Mouse (Mus musculus): ENCODE data around the gene Abhd12. TPM values are rescaled to one million over a fixed set of nuclear protein-coding genes. Genes with fewer than 3 reads are reported as not detected.
A peak's percentile ranks its signal among the peaks of the same experiment; 100 is the strongest.
"Not testable (repeated sequence)": the region's sequence is repeated elsewhere in the genome, so short reads cannot be mapped to it uniquely, and the experiment has no call there.

The Abhd12 gene
- polyA plus RNA-seq (2012; ENCODE audit: insufficient read depth, insufficient read length, low replicate concordance, missing spikeins) = not detected in 2 replicates

GRCm38 (mm10) chr2:150904272-150904935 is at the start of gene Abhd12:
Gene Abhd12 (minus strand): TSS chr2:150904741.
- whole genome bisulfite sequencing = under 1% methylated on average over 72 of the region's 72 CpGs
- peak within 1 kb of the TSS; percentile 92 for H3K4me3 ChIP-seq (ENCODE audit: insufficient read depth, low read depth, low read length)
- TF ChIP-seq POLR2A (IDR thresholded peaks at IDR 0.05; ENCODE audit: insufficient read depth, low read depth, low read length) (peak; percentile 97), CTCF (IDR thresholded peaks at IDR 0.05; ENCODE audit: insufficient read depth, low read depth, low read length) (no peak)
- 0 out of 2 replicates have a peak, but pooled peaks cover 2% of the 10 kb centered on the region for H3K4me1 ChIP-seq (ENCODE audit: control insufficient read depth, insufficient read depth, low read length)
- H3K27ac ChIP-seq (ENCODE audit: insufficient read depth, low read depth, low read length) = peak within 1 kb of the TSS; percentile 81

GRCm38 (mm10) chr2:150951201-150951600 is 46.7 kb upstream of the Abhd12 start:
- WGBS = 86% methylated on average over 2 of the region's 2 CpGs
- no peak for TF ChIP-seq CTCF (IDR thresholded peaks at IDR 0.05; ENCODE audit: insufficient read depth, low read depth, low read length)
- no peak for TF ChIP-seq POLR2A (IDR thresholded peaks at IDR 0.05; ENCODE audit: insufficient read depth, low read depth, low read length)
- no peak overlapping the region for H3K27ac ChIP-seq (ENCODE audit: insufficient read depth, low read depth, low read length)
- H3K4me3 ChIP-seq (ENCODE audit: insufficient read depth, low read depth, low read length) = no peak overlapping the region
- no peaks in the 10 kb centered on the region for H3K4me1 ChIP-seq (ENCODE audit: control insufficient read depth, insufficient read depth, low read length)

DNA sequence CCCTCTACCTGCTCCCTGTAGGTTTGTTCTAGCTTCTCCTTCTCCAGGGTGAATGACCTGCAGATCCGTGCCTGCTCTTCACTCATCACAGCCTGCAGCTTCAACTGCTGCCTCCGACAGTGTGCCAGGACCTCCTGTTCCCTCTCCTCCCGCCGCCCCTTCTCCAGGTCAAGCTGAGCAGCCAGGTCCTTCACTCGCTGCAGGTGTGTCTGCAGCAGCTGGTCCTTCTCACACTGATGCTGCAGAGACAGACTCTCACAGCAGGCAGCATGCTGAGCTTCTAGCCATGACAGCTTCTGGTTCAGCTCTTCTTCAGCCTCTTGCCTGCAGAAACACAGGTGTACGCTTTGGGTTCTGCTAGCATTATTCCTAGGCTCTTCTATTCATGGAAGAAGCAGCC is 45.5 kb upstream of the Abhd12 start:
- no peak for TF ChIP-seq POLR2A (IDR thresholded peaks at IDR 0.05; ENCODE audit: insufficient read depth, low read depth, low read length)
- Histone ChIP-seq H3K4me3 (ENCODE audit: insufficient read depth, low read depth, low read length) (no peak overlapping the region), H3K4me1 (ENCODE audit: control insufficient read depth, insufficient read depth, low read length) (no peaks in the 10 kb centered on the region), H3K27ac (ENCODE audit: insufficient read depth, low read depth, low read length) (no peak overlapping the region)
- WGBS = 98% methylated on average over 6 of the region's 6 CpGs

- H3K4me1 ChIP-seq (ENCODE audit: control insufficient read depth, insufficient read depth, low read length) = no peaks in the 10 kb centered on the region
- TF ChIP-seq POLR2A (IDR thresholded peaks at IDR 0.05; ENCODE audit: insufficient read depth, low read depth, low read length) (no peak), CTCF (IDR thresholded peaks at IDR 0.05; ENCODE audit: insufficient read depth, low read depth, low read length) (no peak)
- 82% methylated on average over 3 of the region's 3 CpGs for WGBS
- no peak overlapping the region for H3K4me3 ChIP-seq (ENCODE audit: insufficient read depth, low read depth, low read length)
- H3K27ac ChIP-seq (ENCODE audit: insufficient read depth, low read depth, low read length) = no peak overlapping the region
Observed at GRCm38 (mm10) chr2:150949652-150950051, 45.1 kb upstream of the Abhd12 start.

DNA sequence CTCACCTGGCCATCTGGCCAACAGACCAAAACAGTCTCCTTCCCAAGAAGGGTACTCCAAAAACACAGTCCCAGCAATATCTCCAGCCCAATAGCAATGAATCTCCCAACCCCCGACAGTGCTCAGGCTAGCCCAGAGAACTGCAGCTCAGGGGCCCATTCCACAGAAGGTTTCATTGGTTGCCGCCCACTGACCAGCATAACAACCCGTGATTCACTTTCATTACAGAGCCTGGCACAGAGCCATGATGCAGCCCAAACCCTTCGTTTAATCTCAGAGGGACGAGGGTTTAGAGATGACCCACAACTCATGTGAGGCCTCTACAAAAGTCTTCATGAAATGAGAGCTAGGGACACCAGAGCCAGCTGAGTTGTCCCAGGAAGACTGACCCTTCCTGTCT is 44.2 kb upstream of the Abhd12 start:
- H3K4me3 ChIP-seq (ENCODE audit: insufficient read depth, low read depth, low read length) = no peak overlapping the region
- no peaks in the 10 kb centered on the region for H3K4me1 ChIP-seq (ENCODE audit: control insufficient read depth, insufficient read depth, low read length)
- TF ChIP-seq POLR2A (IDR thresholded peaks at IDR 0.05; ENCODE audit: insufficient read depth, low read depth, low read length) = no peak
- no peak overlapping the region for H3K27ac ChIP-seq (ENCODE audit: insufficient read depth, low read depth, low read length)
- 70% methylated on average over 5 of the region's 5 CpGs for WGBS

- H3K27ac ChIP-seq (ENCODE audit: insufficient read depth, low read depth, low read length); H3K4me1 ChIP-seq (ENCODE audit: control insufficient read depth, insufficient read depth, low read length); H3K4me3 ChIP-seq (ENCODE audit: insufficient read depth, low read depth, low read length): not testable (repeated sequence)
- WGBS = 91% methylated on average over 12 of the region's 12 CpGs
Observed at GRCm38 (mm10) chr2:150947880-150948611, 43.5 kb upstream of the Abhd12 start.

DNA sequence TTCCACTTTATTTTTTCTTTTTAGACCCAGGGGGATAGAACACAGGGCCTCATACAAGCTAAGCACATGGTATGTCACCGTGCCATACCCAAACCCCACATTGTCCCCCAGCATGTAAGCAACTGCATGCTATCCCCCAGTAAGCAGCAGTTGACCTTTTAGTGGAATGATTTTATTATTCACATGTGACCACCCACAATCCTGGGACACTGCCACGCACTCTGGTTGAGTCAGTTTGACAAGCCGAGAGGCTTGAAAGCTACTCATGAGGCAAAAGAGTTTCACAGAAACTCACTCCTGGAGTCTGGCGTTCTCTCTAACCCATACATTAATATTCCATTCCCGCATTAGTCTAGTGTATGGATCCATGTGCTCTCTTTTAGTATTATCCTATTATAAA is 42.8 kb upstream of the Abhd12 start:
- not testable (repeated sequence) for H3K4me3 ChIP-seq (ENCODE audit: insufficient read depth, low read depth, low read length); H3K27ac ChIP-seq (ENCODE audit: insufficient read depth, low read depth, low read length); H3K4me1 ChIP-seq (ENCODE audit: control insufficient read depth, insufficient read depth, low read length)
- 84% methylated on average over 5 of the region's 5 CpGs for WGBS

DNA sequence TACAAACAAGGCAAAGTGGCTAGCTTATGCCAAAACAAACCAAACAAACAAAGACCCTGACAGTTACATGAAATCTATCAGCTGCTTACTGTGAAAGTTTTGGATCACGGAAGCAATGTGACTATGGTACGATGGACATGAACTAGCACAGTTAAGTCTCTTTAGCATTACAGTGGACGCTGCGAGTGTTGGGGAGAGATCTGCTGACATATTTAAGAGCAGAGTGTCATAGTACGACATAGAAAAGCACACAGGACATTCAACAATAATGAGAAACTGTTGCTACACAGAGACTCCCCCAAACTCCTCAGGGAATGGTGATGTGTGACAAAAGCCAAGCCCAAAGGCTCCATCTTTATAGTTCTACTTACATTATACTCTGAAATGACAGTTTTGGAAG is 39.5 kb upstream of the Abhd12 start:
- no peaks in the 10 kb centered on the region for H3K4me1 ChIP-seq (ENCODE audit: control insufficient read depth, insufficient read depth, low read length)
- H3K4me3 ChIP-seq (ENCODE audit: insufficient read depth, low read depth, low read length) = no peak overlapping the region
- no peak overlapping the region for H3K27ac ChIP-seq (ENCODE audit: insufficient read depth, low read depth, low read length)
- WGBS = 96% methylated on average over 5 of the region's 5 CpGs
- TF ChIP-seq POLR2A (IDR thresholded peaks at IDR 0.05; ENCODE audit: insufficient read depth, low read depth, low read length) = no peak
- TF ChIP-seq CTCF (IDR thresholded peaks at IDR 0.05; ENCODE audit: insufficient read depth, low read depth, low read length) = no peak

GRCm38 (mm10) chr2:150934659-150935058 is 30.1 kb upstream of the Abhd12 start:
- TF ChIP-seq POLR2A (IDR thresholded peaks at IDR 0.05; ENCODE audit: insufficient read depth, low read depth, low read length) (no peak), CTCF (IDR thresholded peaks at IDR 0.05; ENCODE audit: insufficient read depth, low read depth, low read length) (no peak)
- H3K4me1 ChIP-seq (ENCODE audit: control insufficient read depth, insufficient read depth, low read length) = peaks cover 2% of the 10 kb centered on the region
- no peak overlapping the region for H3K4me3 ChIP-seq (ENCODE audit: insufficient read depth, low read depth, low read length)
- no peak overlapping the region for H3K27ac ChIP-seq (ENCODE audit: insufficient read depth, low read depth, low read length)
- 92% methylated on average over 4 of the region's 4 CpGs for WGBS
